Mouse (Mus musculus) bone marrow, adult 2 months (tissue): ENCODE measurements around the gene Tbx19.

Experiments used
- CTCF ChIP-seq: fragments of 200-500 bp; IDR thresholded peaks from 2 replicates; pipeline ENCODE4 v1.5.1; 2011; ENCODE audit warnings: low read length, control low read depth; ENCODE audit not compliant: control insufficient read depth, insufficient read depth
- POLR2A ChIP-seq: fragments of 200-500 bp; IDR thresholded peaks from 2 replicates; pipeline ENCODE4 v1.6.1; 2011; ENCODE audit warnings: low read depth, mild to moderate bottlenecking, control low read depth, low read length, borderline replicate concordance; ENCODE audit not compliant: control insufficient read depth

DNA sequence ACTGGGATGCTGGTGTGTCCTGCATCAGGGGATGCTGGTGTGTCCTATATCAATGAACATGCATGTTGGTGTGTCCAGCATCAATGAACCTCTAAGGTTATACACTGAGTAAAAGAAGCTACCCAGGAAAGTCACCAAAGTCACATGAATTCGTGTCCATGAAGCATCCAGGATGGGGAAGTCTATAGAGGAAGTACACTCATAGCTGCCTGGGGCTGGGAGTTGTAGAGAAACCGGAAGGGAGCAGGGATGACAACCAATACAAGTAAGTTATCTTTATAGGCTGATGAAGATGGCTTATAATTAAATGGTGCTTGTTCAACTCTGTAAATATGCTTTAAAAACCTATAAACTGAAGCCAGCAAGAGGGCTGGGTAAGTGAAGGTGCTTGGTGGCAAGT, 26.7 kb downstream of the Tbx19 start:
- TF ChIP-seq CTCF (no peak), POLR2A (no peak)
